Mouse (Mus musculus) liver, adult 2 months (tissue): ENCODE data around the gene Omd.

Source experiments
- CTCF ChIP-seq: fragments of 200-500 bp; IDR thresholded peaks from 2 replicates; pipeline ENCODE4 v1.5.1; 2011; ENCODE audit warnings: low read depth, low read length, control low read depth
- POLR2A ChIP-seq: fragments of 200-500 bp; IDR thresholded peaks from 2 replicates; pipeline ENCODE4 v1.6.1; 2011; ENCODE audit warnings: low read length, control low read depth; ENCODE audit not compliant: insufficient read depth; ENCODE audit errors: extremely low read depth

- TF ChIP-seq CTCF = no peak
- no peak for TF ChIP-seq POLR2A
Observed at GRCm38 (mm10) chr13:49560886-49561285, 21.4 kb upstream of the Omd start.
